Mouse (Mus musculus) adrenal gland, adult 8-10 months (tissue): ENCODE data around the gene Adamts10. TPM values are rescaled to one million over a fixed set of nuclear protein-coding genes. Genes with fewer than 3 reads are reported as not detected.

Experiments
- DNase-seq: peaks from one replicate; pipeline ENCODE4 v3.0.0; 2022
- total RNA-seq, 4 experiments: library from RNA; stranded (reverse); gene quantifications; 2 replicates each; pipeline ENCODE4 v1.2.4; 2022

The Adamts10 gene
- 10 to 100 TPM; 26.5 to 40.7 (median 30.1) TPM for total RNA-seq

DNA sequence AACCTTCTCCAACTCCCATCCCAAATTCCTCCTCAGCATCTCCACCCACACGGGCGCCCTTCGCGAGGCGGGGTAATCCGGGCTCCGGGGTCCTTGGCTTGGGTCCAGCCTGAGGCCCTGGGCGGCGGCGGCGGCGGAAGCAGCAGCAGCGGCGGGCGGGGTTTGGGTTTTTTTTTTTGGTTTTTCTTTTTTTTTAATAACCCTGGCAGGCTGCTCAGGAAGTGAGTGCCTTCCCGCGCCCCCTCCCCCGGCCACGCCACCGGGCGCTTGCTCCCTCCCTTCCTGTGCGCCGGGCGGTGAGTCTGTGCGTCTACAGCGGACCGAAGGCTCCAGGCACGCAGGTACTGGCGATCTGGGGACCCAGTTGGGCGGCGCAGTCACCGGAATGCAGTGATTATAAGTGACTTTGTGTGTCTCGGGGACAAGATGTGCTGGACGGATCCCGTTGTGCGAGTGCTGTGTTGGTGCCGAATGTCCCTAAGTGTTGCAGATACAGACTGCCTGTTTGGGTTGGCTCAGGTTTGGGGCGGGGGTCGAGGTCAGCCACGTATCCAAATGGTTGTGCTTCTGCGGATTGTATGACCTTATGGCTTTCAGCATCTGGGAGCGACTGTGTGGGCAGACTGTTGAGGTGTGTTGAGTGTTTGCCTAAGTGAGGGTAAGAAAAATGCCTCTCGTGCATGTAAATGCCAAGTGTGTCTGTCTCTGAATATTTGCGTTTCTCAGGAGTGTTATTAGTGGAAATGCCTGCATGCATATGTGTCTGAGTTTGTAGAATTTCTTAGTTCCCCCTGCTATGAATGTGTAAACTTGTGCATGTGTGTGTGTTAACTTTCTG is at the start of gene Adamts10:
Gene Adamts10, plus strand, starts transcription at position 287 of the 838 bp plus-strand sequence.
- DNase-seq = peak; percentile 68

DNA sequence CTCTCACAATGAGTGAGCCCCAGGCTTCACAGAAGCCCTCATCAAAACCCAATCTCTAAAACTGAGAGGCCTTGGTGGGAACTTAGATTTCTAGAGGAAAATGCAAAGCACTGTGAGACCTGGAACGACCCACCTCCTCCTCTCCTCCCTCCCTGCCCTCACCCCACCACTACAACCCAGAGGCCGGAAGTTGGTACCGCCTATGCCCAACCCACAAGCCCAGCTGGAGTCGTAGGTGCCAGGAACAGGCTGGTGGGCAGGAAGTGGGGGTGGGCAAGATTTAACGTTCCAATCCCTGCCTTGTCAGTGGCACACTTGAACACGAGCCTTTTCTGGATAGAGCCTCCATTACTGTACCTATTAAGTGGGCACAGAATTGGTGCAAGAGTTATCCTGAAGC is 40.0 kb upstream of the Adamts10 start:
- DNase-seq = no peak

DNA sequence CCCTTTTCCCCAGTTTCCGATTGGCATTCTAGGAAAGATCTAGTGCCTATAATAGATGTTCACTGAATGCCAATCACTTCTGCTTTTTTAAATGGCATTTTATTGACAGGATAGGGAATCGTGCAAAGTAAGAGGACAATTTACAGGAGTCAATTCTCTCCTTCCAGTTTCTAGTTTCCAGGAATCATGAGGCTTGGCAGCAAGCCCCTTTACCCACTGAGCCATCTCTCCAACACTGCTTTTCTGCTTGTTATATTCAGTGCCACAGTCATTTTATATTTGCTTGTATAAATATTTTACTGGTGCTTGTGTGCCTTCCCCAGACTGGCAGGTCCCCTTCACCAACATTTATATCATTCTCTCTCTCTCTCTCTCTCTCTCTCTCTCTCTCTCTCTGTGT is 36.8 kb upstream of the Adamts10 start:
- DNase-seq = no peak

DNA sequence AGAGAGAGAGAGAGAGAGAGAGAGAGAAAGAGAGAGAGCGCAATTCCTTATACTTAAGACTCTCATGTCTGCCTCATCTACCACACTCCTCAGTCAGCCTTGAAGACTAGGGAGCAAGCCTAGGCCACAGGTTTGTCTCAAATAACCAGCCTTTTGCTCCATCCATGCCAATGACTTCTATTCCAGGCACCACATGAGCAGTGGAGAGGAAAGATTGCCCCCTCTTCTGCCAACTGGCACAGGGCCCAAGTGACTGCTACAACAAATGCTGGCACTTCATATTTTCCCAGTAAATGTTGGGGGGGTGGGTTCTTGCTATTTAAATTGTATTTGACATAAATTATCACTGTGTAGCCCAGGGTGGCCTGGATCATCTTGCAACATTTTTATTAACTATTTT is 36.4 kb upstream of the Adamts10 start:
- DNase-seq = no peak

DNA sequence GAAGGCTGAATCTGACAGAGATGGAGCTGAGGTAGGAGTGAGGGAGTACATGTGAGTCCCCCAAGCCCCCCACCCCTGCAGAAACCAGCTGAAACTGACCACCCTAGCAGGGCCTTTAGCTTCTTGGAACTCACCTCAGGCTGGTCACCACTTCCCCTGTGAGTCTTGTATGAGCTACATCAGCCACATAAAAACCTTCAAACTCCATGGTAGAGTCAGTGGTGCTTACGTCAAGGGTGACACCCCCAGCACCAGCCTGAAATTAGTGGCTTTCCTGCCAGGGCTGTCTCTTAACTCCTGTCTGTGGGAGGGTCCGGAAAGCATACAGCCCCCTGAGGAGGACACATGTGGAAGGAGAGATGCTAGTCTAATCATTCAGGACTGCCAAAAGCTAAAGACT is 32.6 kb upstream of the Adamts10 start:
- no peak for DNase-seq

DNA sequence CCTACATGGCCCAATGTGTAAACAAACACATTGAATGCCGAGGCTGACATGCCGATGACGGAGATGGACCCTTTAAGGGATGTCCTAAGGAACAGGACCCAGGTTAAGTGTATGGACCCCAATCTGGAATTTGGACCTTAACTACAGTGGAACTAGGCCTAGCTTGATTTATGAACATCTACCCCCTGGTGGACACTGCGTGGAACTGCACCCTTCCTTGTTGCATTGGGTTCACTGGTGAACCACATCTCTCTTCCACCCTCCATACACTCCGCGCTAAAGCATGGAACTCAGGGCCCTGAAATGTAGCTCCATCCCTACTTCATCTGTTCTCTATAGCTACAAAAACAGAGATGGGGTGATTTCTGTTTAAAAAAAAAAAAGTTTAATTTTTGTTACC is 30.9 kb upstream of the Adamts10 start:
- no peak for DNase-seq

DNA sequence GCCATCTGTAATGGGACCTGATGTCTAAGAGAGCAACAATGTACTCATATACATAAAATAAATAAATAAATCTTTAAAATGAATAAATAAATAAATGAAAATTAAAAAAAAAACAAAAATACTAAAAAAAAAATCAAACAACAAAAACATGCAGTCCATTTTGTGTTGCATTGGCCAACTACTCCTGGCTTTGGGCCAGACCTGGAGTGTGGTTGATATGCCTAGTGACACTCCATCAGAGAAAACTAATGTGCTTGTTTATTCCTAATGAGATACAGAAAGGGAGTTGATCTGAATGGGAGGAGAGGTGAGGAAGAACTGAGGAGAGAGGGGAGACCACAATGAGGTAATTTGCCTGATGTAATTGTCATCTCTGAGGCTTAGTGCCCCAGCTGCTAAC is 29.4 kb upstream of the Adamts10 start:
- no peak for DNase-seq

DNA sequence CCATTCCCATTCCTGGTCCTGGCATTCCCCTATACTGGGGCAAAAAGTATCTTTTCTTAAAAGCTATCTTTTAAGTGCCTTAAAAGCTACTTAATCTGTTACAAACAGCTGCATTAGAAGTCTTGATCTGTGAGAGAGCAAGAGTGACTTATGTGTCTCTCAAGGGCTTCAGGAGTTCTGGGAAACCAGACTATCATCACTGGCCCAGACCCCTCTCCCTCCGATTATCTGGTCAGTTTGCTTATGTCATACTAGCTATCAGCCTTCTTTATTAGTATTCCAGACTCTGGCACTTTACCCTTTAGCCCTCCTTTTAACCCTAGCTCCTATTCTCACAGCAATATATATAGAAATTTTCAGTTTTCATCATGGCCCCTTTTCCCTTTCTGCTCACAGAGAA is 25.1 kb upstream of the Adamts10 start:
- no peak for DNase-seq

DNA sequence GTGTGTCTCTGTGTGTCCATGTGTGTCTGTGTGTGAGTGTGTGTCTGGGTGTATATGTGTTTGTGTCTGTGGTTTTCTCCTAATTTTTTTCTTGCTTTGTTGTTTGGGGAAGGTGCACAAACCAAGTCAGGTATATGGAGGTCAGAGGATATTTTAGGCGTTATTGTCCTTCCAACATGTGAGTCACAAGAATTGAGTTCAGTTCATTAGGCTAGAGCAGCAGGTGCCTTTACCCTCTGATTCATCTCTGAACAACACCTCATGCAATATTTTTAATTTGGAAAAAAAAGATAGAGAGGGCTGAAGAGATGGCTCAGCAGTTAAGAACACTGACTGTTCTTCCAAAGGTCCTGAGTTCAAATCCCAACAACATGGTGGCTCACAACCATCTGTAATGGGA is 15.6 kb upstream of the Adamts10 start:
- no peak for DNase-seq

DNA sequence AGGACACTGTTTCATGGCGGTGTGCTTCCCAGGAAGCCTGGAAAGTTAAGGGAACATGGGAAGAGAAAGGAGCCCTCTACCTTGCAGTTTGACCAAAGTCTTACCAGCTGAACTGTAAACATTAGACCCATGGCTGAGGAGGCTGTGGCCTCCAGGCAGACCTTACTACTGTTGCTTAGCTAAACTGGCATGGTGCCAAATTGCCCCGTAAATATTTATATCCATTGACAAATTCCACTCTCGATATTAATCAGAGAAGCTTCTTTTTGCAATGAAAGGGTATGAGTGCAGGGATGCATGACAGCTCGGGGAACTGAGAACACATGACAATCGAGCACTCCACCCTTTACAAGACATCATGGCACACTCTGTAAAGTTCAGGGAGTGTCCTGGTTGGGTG is 13.8 kb upstream of the Adamts10 start:
- no peak for DNase-seq

DNA sequence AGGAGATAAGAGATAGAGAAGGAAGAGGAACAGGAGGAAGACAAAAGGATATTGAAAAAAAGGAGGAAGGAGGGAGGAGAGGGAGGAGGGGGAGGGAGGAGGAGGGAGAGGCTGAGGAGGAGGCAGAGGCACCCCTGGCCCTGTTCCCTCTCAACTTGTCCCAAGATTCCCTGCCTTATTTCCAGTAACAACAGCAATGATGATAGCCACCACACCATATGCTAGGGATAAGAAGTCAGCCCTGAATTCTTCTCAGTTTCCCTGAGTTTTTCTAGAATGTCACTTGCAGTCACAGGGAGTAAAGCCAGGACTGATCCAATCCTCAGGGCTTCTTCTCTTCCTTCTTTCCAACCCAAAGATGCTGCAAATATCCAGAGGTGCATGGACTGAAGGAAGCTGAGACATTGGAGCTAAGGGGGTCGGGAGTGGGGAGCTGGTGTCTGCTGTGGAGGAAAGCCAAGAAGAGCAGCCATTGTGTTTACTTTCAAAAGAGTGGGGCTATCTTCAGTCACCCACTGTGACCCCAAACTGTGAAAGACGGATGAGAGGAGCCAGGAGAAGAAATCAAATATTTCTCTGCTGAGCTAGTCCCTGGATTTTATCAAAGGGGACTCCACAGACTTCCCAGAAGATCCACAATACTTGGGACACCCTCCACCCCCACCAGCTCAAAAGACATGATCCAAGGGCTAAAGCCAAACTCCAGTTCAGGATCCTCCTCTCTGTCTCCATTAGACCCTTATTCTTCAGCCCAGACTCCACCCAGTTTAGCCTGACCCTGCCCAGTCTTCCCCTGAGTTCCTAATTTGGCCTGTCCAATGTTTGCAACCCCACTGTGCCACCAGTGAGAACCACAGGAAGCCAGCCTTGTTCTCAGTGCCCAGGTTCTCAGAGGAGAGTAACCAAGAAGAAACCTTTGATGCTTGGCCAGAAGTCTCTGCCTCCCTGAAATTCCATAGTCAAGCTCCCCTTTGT is 11.3 kb upstream of the Adamts10 start:
- no peak for DNase-seq

DNA sequence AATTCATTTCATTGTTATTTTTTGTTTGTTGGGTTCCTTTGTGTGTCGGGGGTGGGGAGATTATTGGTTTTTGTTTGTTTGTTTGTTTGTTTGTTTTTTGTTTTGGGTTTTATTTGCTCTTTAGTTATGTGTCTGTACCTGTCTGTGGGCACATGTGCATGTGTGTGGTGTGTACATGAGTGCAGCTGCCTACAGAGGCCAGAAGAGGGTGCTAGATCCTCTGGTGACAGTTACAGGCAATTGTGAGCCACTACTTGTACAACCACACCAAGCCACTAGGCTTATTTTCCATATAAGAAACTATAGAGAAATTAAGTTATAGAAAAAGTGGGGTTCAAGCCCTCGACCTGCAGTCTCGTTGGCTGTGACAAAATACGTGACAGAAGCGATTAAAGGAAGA is 10.1 kb upstream of the Adamts10 start:
- DNase-seq = no peak

DNA sequence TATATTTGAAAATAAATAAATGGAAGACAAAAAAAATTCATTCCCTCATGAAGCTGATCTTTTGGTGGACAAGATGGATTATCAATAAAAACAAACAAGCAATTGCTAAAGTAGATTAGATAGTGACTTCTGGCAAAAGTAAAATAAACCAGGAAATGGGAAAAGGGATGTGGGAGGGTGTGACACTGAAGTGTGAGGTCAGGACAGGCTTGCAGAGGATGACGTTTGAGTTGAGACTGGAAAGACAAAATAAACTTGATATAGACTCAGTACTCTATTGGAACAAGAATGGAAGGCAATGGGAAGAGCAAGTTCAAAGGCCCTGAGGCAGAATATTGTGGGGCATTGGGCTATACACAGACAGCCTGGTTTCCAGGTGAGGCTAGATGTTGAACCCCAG is 3.6 kb upstream of the Adamts10 start:
- no peak for DNase-seq

DNA sequence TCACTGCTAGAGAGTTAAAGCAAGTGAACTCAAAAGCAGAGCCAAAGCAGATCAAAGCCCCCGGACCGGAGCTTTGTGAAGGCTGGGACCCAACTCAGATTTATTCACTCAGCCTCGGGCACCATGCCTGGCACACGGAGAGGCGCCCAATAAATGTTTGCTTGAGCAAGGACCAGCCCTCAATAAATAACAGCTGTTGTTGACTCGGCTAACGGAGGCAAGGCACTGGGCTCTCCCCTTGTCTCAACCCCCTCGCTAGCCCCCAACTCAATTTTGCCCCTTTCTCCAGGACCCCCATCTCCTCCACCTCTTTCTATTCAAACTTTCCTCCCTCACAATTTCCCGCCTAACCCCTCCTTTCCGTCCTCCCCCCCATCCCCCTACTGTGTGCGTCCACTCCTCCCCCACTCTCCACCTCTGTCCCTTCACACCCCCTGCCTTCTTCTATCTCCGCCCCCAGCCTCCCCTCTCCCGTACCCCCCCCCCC is 530 bp upstream of the Adamts10 start:
- peak; percentile 17 for DNase-seq

DNA sequence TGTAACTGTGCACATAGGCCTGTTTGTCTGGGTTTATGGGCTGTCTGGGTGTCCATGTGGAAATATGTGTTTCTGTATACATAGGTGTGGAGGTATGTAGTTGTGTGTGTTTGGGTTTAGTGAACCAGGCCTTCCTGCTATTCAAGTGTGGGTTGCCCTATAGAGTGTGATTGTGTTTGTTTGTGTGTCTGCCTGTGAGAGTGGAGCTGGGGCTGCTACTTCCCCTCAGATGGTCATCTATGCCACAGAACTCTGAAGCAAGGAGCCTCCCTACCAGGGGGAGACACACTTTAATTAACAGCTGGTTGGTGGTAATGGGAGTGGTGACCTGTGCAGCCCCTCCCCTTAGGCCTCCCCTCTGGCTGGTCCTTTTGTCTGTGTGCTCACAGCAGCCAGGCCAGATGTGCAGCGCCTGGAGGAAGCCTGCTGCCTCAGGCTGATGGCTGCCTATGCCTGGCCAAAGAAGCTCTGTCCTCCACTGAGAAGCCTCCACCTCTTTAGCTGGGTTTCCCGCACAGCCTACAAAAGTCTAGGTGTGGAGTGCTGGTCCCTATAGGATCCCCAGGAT is 886 bp downstream of the Adamts10 start:
- DNase-seq = no peak

DNA sequence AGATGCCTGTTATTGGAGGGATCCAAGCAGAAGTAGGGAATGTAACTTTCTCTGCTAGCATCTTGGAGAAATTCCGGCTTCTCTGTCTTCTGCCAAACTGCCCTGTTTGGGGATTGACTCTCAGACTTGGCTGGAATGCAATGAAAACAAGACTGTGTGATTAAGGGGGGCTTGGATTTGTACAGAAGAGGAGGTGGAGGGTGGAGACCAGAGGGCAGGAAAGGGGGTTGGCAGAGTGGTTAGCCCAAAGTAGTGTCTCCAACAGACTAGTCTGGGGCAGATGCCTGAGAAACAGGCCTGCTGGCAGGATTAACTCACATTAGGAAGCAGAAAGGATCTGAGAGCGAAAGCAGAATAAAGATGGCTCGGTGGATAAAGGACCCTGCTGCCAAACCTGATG is 2.5 kb downstream of the Adamts10 start:
- no peak for DNase-seq

DNA sequence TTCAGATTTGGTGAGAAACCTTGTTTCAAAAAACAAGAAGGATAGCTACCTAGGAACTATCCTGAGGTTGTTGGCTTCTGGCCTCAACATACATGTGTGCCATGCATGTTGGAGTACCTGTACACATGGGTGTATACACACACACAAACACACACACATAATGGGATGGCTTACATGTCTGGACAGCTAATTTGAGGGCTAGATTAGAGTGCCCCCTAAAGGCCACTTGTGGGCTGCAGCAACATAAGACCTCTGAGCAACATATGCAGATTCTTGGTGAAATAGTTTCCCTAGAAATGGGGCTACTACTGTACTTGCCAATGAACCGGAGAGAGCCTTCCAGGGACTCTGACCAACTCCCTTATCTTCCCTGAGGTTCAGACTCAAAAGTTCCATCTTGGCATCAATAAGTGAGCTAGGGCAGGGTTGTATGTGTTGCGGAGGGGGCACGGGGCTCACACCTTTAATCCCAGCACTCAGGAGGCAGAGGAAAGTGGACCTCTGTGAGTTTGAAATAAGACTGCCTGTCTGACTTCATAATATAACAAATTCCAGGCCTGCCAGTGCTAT is 15.2 kb downstream of the Adamts10 start:
- DNase-seq = no peak

DNA sequence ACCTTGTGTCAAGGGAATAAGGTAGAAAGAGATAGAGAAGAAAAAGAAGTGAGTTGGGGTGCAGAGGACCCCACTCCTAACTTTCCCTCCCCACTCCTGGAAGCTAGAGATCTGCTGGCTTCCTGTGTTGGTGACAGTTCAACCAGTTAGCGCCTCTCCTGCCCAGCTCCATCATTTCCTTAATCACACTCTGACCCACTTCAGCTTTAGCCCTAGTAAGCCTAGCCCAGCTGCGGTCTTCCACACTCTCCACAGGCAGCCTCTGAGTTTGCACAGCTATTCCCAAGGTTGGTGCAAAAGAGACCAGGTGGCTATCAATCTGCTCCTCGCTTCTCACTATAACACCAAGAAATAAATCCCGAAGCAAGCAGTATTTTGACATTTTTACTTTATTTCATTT is 15.9 kb downstream of the Adamts10 start:
- no peak for DNase-seq

DNA sequence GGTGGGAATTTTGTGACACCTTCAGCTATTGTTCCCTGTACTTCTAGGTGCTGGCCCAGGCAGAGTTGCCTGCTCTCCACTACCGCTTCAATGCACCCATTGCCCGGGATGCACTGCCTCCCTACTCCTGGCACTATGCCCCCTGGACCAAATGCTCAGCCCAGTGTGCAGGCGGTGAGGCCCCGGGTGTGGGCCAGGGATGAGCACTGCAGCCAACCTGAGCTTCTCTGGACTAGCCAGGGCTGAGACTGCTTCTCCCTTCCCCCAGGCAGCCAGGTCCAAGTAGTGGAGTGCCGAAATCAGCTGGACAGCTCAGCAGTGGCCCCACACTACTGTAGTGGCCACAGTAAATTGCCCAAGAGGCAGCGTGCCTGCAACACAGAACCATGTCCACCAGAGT is 25.2 kb downstream of the Adamts10 start:
- no peak for DNase-seq

DNA sequence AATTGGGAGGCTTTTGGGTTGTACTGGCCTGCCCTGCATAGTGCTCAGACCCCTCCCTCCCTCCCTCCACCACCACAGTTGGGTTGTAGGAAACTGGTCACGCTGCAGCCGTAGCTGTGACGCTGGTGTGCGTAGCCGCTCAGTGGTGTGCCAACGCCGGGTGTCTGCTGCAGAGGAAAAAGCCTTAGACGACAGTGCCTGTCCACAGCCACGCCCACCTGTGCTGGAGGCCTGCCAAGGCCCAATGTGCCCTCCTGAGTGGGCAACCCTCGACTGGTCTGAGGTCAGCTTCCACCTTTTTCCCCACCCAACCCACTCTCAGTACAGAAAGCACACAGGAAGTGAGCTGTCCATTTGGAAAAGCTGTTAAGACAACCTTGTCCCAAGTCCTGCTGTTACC is 26.4 kb downstream of the Adamts10 start:
- DNase-seq = no peak

DNA sequence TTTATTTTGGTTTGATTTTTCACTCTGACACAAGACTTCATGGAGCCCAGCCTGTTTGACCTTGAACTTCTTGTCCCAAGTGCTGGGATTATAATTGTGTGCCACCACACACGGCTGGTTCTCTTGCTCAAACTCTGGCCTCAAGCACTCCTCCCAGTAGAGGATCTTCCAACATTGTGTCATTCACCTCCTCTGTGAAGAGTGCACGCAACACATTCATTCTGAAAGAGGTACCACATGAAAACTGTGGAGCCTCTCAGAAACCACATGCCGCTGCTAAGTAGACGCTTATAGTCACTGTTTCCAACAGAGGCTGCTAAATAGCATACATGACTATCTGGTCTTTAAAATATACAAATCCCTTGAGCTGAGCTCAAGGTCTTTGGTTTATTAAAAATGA is 28.1 kb downstream of the Adamts10 start:
- no peak for DNase-seq

DNA sequence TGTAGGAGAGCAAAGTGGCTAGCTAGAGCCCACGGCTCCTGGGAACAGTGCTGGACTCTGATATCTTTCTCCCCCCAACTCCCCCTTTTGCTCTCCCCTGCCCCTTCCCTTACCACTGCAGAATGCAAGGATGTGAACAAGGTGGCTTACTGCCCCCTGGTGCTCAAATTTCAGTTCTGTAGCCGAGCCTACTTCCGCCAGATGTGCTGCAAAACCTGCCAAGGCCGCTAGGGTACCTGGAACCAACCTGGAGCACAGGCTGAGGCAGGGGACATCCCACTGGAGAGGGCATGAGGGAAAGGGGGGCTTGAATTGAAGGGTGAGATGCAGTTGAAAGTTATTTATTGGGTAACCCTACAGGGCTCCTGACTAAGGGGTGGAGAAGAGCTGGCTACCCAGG is 29.0 kb downstream of the Adamts10 start:
- DNase-seq = no peak

DNA sequence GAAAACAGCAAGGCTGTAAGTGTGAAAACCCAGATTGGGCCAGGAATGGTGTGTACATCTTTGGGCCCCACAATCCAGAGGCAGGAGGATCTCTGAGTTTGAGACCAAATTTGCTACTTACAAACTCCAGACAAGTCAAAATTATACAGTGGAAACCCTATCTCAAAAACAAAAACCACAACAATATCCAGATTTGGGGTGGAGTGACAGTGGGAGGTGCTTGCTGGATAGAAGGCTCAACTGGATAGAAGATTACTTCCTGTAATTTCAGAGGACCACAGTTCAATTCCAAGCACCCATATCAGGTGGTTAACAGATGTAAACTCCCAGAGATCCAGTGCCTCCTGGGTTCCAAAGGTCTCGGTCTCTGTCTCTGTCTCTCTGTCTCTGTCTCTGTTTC is 30.5 kb downstream of the Adamts10 start:
- no peak for DNase-seq
